Mouse (Mus musculus): ENCODE measurements around the gene Zfyve9. TPM values are rescaled to one million over a fixed set of nuclear protein-coding genes. Genes with fewer than 3 reads are reported as not detected.
"Not testable (repeated sequence)": the region's sequence is repeated elsewhere in the genome, so short reads cannot be mapped to it uniquely, and the experiment has no call there.

The Zfyve9 gene
- polyA plus RNA-seq, 1 experiment from 2014 or later, result 1.2 TPM

DNA sequence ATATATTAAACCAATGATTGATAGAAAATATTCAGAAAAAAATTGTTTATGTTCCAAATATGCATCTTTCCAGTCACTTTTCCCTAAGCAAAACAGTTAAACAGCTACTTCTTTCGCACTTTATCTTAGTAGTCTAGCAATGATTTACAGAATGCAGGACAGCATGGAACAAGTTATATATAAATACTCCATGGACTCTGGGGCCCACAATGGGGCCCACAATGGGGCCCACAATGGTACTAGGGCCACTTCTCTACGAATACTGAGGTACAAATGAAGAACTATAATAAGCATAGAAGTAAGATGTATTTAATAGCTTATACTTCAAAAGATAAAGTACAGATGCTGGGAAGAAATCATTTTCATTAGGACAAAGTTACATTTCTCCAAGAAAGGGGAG is 56.5 kb downstream of the Zfyve9 start:
- no peak for DNase-seq (ENCODE audit: low spot score)

GRCm38 (mm10) chr4:108721245-108721784 is 59.3 kb downstream of the Zfyve9 start:
- DNase-seq (ENCODE audit: low spot score), result no peak

DNA sequence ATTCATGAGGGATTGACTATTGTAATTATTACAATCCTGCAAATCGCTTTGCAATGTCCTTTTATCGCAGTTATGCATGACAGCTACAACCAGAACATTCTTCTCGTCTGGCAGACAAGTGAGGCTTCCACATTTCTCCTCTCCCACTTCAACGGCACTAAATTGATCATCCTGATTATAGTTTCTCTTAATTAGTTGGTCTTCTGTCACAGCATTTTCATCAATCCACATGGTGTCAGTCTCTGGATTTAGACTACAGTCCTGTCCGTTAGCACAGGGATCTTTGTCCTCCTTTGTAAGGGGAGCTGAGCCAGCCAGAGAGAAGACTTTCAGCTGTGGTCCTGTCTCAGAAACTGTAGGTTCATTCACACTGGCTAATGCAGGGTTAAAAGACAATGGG is 61.2 kb downstream of the Zfyve9 start, which contains the start of gene 3110021N24Rik:
Gene 3110021N24Rik (plus strand): TSS at position 301 of the 400 bp plus-strand sequence.
- no peak for DNase-seq (ENCODE audit: low spot score)

GRCm38 (mm10) chr4:108708209-108708608 is 72.4 kb downstream of the Zfyve9 start:
- DNase-seq (ENCODE audit: low spot score), result no peak

GRCm38 (mm10) chr4:108696934-108697333 is 83.7 kb downstream of the Zfyve9 start:
- peak; percentile 45 for DNase-seq (ENCODE audit: low spot score)

GRCm38 (mm10) chr4:108691469-108691868 is 89.1 kb downstream of the Zfyve9 start:
- DNase-seq (ENCODE audit: low spot score), result no peak

DNA sequence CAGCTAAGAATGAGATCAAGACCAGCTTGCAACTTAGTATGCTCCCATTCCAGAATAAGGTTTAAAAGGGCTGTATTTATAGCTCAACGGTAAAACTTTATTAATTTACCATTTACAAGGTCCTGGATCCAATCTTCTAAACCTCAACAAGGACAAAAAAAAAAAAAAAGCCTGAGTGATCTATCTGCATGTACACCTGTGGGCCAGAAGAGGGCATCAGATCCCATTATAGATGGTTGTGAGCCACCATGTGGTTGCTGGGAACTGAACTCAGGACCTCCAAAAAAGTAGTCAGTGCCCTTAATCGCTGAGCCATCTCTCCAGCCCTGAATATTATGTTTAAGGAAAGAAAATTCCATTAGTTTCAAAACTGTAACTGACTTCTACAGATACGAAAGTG is 90.1 kb downstream of the Zfyve9 start:
- no peak for DNase-seq (ENCODE audit: low spot score)

- not testable (repeated sequence) for DNase-seq (ENCODE audit: low spot score)
Measured at GRCm38 (mm10) chr4:108687098-108687497, 93.5 kb downstream of the Zfyve9 start.

DNA sequence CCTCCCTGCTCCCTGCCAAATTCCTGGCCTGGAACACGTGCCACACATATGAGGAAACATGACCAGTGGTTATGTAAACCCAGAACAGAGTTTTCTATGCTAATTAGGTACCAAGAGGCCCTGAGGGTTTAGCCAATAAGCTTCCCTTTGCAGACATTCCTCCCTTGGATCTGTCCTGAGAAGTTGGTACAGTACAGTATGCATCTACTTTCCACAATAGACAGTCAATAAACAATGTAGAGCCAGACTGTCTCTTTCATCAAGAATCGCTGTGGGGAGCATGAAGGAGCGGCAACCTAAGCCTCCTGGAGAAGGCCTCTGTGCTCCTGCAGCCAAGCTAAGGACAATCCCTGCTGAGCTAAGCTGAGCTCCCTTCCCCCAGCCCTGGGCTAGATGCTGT is 94.4 kb downstream of the Zfyve9 start:
- no peak for DNase-seq (ENCODE audit: low spot score)

DNA sequence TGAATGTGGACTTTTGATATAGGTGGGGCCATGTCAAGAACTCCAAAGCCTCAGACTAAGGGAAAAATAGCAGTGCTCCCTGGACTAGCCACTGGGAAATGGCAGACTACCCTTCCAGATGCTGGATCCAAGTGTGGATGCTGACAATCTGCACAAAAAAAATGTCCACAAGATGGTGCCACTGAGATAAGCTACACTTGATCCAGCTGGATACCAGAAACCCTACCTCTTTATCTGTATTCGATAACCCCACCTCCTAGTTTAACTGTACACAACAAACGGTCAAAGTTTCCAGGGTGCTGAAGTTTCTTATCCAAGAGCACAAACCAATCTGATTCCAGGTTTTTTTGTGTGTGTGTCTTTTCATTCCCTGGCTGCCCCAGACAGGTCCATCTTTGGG is 116.2 kb downstream of the Zfyve9 start:
- peak; percentile 27 for DNase-seq (ENCODE audit: low spot score)

DNA sequence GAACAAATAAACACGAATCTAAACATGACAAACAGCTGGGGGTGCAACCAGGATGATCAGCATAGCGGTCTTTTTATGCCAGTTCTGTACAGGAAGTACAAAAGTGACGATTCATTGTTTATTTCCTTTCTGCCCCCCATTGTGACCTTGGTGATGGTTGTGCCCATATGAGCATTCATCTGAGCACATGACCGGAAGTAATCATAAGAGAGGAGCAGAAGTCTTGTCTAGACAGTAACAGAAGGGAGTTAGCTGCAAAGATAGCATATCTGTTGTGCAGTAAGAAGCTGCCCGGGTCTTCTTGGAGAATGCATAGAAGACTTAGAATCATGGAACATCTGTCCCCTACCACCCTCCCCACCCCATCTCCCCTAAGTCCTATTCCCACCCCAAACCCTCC is 141.8 kb downstream of the Zfyve9 start:
- peak; percentile 38 for DNase-seq (ENCODE audit: low spot score)

DNA sequence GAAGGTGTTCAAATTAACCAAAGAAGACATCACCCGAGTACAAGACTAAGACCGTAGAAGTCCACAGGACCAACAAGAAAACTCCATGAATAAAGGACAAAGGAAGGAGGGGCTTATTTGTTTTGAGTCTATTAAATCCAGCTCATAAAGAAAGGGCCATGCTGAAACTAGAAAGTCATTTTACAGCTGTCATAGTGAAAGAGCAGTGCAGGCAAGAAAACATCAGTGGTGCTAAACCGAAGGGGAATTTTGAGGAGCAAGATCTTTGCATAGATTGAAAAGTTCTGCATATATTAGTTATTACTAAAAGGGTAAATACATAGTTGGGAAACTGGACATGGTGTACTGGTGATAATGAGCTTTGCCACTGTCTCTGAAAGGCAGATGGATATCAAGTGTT is 142.9 kb downstream of the Zfyve9 start:
- DNase-seq (ENCODE audit: low spot score), result no peak

- DNase-seq (ENCODE audit: low spot score), result no peak
Measured at GRCm38 (mm10) chr4:108635101-108635500, 145.5 kb downstream of the Zfyve9 start.

- no peak for DNase-seq (ENCODE audit: low spot score)
Measured at GRCm38 (mm10) chr4:108634696-108635095, 145.9 kb downstream of the Zfyve9 start.

DNA sequence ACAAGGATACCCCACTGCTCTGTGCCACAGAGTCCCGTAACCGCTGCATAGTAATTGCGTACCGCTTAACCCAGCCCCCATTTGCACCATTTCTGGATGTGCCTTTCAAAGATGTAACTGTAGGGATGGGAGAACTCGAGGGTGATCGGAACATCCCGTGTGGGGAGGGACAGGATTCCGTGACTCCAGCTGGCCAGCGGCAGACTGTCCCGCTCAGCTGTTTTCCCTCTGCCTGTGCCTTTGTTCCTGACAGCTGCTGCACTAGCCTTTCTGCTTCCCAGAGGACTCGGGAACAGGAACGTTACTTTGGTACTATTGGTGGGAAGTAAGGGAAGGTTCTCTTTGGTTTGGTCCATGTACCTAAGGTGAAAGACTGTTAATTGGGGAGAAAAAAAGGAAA is 146.9 kb downstream of the Zfyve9 start:
- DNase-seq (ENCODE audit: low spot score), result no peak

DNA sequence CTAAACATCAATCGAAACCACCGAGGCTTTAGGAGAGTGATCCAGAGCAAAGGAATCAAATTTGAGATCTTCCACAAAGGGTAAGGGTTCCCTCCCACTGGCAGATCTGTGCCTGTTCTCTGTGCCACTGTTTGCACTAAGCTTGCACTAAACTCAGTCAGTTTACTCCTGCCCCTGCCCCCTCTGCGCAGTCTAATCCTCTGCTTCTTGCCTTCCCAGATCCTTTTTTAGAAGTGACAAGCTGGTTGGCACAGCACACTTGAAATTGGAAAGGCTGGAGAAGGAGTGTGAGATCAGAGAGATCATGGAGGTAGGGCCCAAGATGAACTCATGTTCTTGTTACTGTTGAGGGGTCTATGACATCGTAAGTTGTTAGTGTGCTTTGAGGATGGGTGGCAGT is 149.0 kb downstream of the Zfyve9 start:
- DNase-seq (ENCODE audit: low spot score), result no peak

GRCm38 (mm10) chr4:108630096-108630495 is 150.5 kb downstream of the Zfyve9 start:
- DNase-seq (ENCODE audit: low spot score), result no peak

DNA sequence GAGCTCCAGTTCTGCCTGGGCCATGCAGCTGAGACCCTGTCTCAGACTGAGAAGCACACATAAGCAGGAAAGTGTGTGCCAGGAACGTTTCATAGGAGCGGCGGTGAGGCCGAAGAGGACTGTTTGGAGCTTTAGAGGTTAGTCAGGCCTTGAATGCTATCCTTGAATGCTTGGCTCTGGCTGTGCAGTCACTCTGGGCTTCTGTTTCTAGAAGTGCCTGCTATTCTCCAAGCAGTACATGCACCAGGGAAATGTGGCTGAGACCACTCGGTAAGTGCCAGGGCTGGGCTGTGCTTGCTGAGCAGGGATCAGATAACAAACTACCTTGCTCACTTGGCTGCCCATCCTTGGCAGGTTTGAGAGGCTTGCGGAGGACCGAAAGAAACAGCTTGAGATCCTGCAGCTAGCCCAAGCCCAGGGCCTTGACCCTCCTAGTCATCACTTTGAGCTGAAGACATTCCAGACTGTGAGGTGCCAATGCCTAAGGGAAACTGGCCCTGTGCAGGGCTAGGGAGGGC is 151.2 kb downstream of the Zfyve9 start:
- DNase-seq (ENCODE audit: low spot score), result no peak

DNA sequence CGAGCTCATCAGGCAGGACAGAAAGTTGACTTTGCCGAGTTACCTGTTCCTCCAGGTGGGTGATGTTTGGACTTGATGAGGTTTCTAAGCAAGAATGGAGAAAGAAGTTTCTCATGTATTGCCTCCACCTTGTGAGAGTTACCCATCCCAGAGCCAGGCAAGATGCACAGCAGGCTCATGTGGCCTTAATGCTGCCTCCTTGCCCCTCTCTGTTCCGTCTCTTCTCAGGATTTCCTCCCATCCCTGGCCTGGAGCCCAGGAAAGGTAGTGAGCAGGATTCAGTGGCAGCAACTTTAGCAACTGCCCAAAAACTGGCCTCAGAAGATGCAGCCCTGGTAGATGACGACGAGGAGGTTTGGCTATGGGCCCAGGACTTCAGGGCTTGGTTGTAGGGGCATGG is 153.5 kb downstream of the Zfyve9 start:
- DNase-seq (ENCODE audit: low spot score), result no peak

GRCm38 (mm10) chr4:108621504-108621903 is 159.1 kb downstream of the Zfyve9 start:
- DNase-seq (ENCODE audit: low spot score), result peak; percentile 28

- DNase-seq (ENCODE audit: low spot score), result no peak
Measured at GRCm38 (mm10) chr4:108620536-108620935, 160.1 kb downstream of the Zfyve9 start.

DNA sequence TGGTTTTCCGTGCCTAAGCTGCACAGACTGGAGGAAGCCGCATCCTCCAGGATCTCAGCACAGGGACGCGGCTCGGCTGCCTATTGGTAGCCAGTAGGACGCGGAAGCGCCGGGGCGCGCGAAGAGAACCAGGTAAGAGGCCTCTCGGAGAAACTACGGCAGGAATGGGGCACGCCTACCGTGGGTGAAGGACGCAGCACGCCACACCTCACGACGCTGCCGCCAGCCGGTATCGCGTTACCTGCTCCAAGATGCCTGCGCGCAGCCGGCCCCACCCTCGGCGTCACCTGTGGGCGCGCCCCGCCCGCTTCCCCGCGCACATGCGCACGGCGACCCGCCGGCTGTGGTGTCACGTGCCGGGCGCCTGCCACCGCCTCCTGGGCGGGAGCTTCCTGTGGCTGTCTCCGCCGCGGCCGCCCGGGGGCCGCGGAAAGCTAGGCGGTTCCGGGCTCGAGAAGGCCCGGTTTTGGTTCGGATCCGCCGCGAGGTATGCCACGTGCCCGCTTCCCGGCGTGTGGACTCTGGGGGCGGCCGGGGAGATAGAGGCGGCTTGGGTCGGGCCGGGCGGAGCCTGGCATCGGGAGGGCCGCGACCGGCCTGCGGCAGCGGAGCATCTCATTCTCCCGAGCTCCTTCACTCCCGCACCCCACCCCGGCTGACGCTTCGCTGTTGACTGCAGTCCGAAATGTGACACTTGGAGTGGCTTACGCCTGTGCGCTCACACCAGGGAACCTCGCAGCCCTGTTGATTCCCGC is 160.8 kb downstream of the Zfyve9 start, which contains the start of gene Cc2d1b:
Gene Cc2d1b (plus strand): TSS at position 354 of the 755 bp plus-strand sequence.
- peak; percentile 93 for DNase-seq (ENCODE audit: low spot score)

- DNase-seq (ENCODE audit: low spot score), result peak; percentile 17
Measured at GRCm38 (mm10) chr4:108619165-108619564, 161.4 kb downstream of the Zfyve9 start.
